Mouse (Mus musculus): ENCODE measurements around the gene Ptprn.
"Not testable (repeated sequence)": the region's sequence is repeated elsewhere in the genome, so short reads cannot be mapped to it uniquely, and the experiment has no call there.

Gene Ptprn

GRCm38 (mm10) chr1:75252308-75252707 lies 12.0 kb downstream of the Ptprn start:
- peak in 1 of 2 experiments; percentile 19 for DNase-seq

GRCm38 (mm10) chr1:75251112-75251970 lies 13.0 kb downstream of the Ptprn start:
- DNase-seq, result peak; percentile 88 to 89

DNA sequence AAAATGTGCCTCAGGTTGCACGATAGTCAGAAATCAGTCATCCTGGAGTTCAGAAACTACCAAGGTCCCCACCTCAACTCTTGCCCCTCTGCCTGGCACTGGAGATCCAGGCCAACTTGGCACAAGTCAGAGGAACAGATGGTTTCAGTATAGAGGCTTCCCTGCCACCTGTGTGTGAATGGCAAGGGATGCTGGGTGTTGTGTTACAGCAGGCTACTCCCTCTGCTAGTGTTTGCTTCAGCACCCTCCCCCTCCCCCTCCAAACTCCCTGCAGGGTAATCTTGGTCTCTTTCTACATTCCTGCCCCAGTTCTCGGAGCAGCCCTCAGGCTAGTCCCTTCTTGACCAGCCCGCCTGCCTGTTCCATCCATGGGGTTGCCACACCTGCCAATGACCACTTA lies 13.8 kb downstream of the Ptprn start:
- peak; percentile 85 to 87 for DNase-seq

GRCm38 (mm10) chr1:75248041-75248772 lies 16.1 kb downstream of the Ptprn start:
- DNase-seq, result peak; percentile 70 to 71

DNA sequence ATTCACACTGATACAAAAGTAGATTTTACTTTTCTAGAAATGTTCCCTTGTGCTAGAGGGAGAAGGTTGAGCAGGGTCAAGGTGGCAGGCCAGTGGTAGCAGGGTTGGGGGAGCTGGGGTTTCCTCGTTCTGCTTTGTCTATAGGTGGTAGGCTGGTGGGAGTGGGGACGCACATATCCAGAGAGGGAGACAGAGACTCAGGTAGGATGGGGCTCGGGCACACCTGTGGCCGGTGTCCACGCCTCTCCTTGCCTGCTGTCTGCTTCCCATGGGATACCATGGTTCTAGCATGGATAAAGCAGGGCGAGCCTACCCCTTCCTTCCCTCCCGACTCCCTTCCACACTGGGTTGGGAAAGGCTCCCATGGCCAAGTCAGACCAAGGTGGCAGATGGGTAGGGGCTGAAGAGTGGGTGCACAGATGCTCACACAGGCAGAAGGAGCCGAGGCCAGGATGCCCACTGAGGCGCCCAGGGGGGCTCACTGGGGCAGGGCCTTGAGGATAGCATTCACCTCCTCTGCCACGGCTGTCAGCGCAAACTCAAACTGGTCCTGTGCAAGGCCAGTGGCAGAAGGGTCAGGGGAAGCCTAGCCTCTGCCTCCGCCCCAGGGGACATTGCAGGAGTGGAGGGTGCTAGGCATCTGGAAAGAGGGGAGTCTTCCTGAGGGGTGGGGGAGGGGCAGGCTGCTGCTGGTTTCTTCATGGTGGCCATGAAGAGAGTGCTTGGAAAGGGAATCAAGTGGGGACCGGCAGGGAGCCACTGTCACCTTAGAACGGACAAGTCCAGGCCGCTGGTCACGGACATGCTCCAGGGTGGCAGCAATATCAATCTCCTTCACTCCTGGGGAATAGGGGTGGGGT lies 17.0 kb downstream of the Ptprn start:
- DNase-seq, result peak; percentile 56 to 61

DNA sequence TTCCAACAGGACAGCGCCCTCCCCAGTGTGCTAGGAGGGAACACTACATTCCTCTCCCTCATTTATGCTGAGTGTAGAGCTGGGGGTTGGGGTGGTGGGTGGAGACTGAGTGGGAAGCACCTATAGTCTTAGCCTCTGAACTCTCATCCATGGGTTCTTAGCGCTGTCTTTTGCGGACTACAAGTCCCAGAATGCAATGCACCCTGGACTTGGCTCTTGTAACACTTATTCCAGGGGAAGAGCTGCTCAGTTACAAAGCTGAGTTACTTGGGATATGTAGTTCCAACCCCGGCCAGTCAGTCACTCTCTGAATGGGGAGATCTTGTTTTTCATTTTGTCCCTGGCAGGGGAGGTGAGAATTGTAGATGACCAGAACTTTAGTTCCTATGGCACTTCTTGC lies 19.5 kb downstream of the Ptprn start:
- peak; percentile 75 for DNase-seq

DNA sequence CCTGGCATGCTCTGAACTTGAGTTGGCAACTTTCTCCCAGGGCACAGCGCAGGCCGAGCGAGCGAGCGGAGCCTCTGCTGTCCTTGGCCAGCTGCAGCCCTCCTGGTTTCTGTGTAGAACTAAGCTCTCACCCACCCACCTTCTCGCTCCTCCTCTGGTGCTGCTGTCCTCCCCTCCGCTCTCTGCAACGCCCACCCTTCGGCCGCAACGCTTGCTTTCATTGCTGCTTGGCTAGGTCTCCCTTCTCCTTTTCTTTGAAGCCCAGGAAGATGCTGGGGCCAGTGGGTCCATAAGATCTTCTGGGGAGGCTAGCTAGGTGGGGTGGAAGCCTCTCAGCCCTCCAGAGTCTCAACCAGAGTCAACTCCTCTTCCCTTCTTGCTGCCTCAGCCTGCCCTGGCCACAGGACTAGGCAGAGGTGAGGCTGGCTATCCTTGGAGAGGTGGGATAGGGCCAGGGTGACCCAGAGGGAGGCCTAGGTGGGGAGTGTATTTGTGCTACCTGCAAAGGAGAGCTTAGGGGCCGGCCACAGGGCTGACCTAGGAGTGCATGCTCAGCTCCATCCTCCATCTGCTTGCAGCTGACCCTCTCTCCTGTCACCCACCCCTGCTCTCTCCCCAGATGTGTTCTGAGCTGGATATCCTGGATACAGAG lies 20.0 kb downstream of the Ptprn start:
- DNase-seq, result no peak

- DNase-seq, result no peak
Measured at GRCm38 (mm10) chr1:75243411-75243810, 20.9 kb downstream of the Ptprn start.

GRCm38 (mm10) chr1:75239591-75239990 lies 24.7 kb downstream of the Ptprn start:
- peak in 1 of 2 experiments; percentile 18 for DNase-seq

GRCm38 (mm10) chr1:75236117-75237050 lies 27.9 kb downstream of the Ptprn start, which contains the start of gene Dnajb2:
Dnajb2 (plus strand) TSS chr1:75236406.
- peak; percentile 89 to 91 for DNase-seq

DNA sequence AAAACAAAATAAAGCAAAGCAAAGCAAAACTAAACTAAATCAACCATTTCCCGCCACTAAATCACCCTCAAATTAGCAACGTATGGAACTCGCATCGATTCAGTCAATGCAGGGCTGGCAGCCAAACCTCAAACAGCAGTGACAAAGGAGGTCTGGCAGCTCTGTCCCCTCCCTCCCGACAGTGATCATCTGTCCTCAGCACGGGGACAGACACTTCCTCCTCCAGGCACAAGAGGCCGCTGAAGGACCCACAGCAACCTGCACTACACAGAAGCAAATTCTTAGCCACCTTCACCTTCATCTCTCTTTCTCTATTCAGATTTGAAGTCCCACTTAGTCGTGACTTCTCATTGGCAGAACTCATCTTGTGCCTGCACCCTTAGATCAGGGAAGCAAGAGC lies 29.7 kb downstream of the Ptprn start:
- peak; percentile 88 to 91 for DNase-seq

DNA sequence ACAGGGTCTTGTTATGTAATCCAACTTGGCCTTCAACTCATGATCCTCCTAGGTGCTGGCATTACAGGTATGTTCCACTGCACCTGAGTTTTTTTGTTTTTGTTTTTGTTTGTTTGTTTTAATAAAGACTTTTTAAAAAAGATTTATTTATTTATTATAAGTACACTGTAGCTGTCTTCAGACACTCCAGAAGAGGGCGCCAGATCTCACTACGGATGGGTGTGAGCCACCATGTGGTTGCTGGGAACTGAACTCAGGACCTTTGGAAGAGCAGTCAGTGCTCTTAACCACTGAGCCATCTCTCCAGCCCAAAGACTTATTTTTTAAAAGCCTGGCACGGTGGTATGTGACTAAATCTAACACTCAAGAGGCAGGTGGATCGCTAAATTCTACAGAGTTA lies 31.8 kb downstream of the Ptprn start:
- DNase-seq, result not testable (repeated sequence)

- no peak for DNase-seq
Measured at GRCm38 (mm10) chr1:75231664-75232152, 32.6 kb downstream of the Ptprn start, which contains the start of gene A630095N17Rik. A630095N17Rik (minus strand) TSS chr1:75232102.

GRCm38 (mm10) chr1:75231224-75231623 lies 33.1 kb downstream of the Ptprn start:
- no peak for DNase-seq

- DNase-seq, result no peak
Measured at GRCm38 (mm10) chr1:75230335-75230994, 33.8 kb downstream of the Ptprn start.

- DNase-seq, result no peak
Measured at GRCm38 (mm10) chr1:75229158-75229557, 35.1 kb downstream of the Ptprn start.

DNA sequence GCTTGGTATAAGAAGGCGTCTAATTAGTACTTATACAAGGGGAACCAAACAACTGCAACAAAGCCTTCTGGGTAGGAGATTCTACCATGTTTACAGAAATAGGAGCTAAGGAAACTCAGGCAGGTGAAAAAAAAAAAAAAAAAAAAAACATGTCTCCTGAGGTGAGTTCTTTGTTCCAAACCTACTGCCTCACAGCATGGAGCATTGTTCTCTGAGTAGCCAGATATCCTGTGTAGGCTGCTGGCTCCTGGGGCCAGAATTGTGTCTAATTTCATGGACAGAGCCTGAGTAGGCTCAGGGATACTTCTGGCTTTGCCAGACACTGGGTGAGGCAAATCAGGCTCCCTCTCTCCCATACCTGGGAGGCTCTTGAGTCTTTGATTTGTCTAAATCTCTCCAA lies 36.6 kb downstream of the Ptprn start:
- no peak for DNase-seq

DNA sequence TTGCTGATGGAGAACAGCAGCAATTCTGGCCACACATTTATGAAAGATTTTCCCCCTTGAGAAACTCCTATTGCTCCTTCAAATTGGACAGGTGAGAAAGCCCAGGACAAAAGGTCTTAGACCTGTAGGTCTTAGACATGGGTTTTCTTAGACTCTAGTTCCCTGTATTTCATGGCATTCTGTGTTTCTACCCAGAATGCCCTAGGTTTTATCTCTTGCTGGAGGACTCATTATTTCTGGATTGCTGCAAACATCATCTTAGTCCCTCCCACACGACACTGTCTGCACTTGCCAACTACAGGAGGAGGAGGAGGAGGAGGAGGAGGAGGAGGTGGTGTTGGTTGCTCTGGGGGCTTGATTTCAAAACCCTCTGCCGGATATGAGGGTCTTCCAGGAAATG lies 38.2 kb downstream of the Ptprn start:
- DNase-seq, result no peak

- no peak for DNase-seq
Measured at GRCm38 (mm10) chr1:75225473-75225872, 38.8 kb downstream of the Ptprn start.

- no peak for DNase-seq
Measured at GRCm38 (mm10) chr1:75223532-75223931, 40.8 kb downstream of the Ptprn start.

All from cerebellum, postnatal 10 days (tissue).